Mouse (Mus musculus): Measurements from ENCODE around the gene Rabgap1l. TPM values are rescaled to one million over a fixed set of nuclear protein-coding genes. Genes with fewer than 3 reads are reported as not detected.

Rabgap1l gene
- polyA plus RNA-seq, 1 experiment from 2014 or later = 69.3 TPM

- Histone ChIP-seq H3K9ac (ENCODE audit: low read depth, low read length) (no peak overlapping the region), H3K27ac (ENCODE audit: low read depth, low read length) (no peak overlapping the region), H3K4me2 (peak overlapping the region; percentile 53; the same call in 1 of the 2 replicates), H3K27me3 (replicated peaks; ENCODE audit: control insufficient read depth, insufficient read depth, low read length) (no peaks in the 10 kb centered on the region), H3K36me3 (ENCODE audit: control insufficient read depth, insufficient read depth, low read length) (no peaks in the 10 kb centered on the region), H3K4me3 (ENCODE audit: low read depth, low read length) (no peak overlapping the region; the same call in 1 of the 2 replicates), H3K9me3 (ENCODE audit: control insufficient read depth, low read length) (no peaks in the 10 kb centered on the region), H3K4me1 (replicated peaks; ENCODE audit: control insufficient read depth, insufficient read depth, low read length) (peaks cover 48% of the 10 kb centered on the region)
- WGBS = 46% methylated on average over 1 of the region's 1 CpGs
- DNase-seq (ENCODE audit: low spot score) (no peak), ATAC-seq (replicated peaks; ENCODE audit: low FRiP score) (no peak)
Observed at GRCm38 (mm10) chr1:160305826-160306225, 487.2 kb downstream of the Rabgap1l start.

GRCm38 (mm10) chr1:160304969-160305498 is 488.0 kb downstream of the Rabgap1l start:
- Histone ChIP-seq H3K9me3 (ENCODE audit: control insufficient read depth, low read length) (no peaks in the 10 kb centered on the region), H3K27me3 (replicated peaks; ENCODE audit: control insufficient read depth, insufficient read depth, low read length) (no peaks in the 10 kb centered on the region), H3K4me2 (peak overlapping the region; percentile 40), H3K36me3 (ENCODE audit: control insufficient read depth, insufficient read depth, low read length) (no peaks in the 10 kb centered on the region), H3K9ac (ENCODE audit: low read depth, low read length) (no peak overlapping the region), H3K4me3 (ENCODE audit: low read depth, low read length) (0 out of 2 replicates have a peak overlapping the region, but pooled peaks have one; percentile 4), H3K4me1 (replicated peaks; ENCODE audit: control insufficient read depth, insufficient read depth, low read length) (peaks cover 44% of the 10 kb centered on the region), H3K27ac (ENCODE audit: low read depth, low read length) (no peak overlapping the region)
- 71% methylated on average over 6 of the region's 6 CpGs for WGBS
- ATAC-seq (replicated peaks; ENCODE audit: low FRiP score) (no peak), DNase-seq (ENCODE audit: low spot score) (no peak)

- peak; percentile 57 for ATAC-seq (replicated peaks; ENCODE audit: low FRiP score)
Observed at GRCm38 (mm10) chr1:160302268-160302667, 490.7 kb downstream of the Rabgap1l start.

DNA sequence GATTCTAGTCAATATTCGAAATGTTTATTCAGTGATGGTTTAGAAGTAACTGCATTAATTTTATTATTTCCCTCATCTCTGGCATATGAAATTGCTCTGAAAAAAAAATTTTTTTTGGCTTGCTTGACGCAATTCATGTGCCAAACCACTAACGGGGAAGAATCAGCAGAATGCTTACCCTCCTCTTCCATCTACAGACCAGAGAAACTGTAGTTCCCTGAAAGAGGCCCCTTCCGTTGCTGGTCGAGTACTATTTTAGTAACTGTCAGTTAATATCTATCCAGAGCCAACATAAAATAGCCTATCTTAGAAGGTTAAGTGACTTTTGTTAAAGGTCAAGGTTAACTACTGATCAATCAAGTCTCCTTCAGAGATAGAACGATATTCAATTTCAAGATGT is 491.9 kb downstream of the Rabgap1l start:
- no peaks in the 10 kb centered on the region for H3K36me3 ChIP-seq (ENCODE audit: control insufficient read depth, insufficient read depth, low read length)
- WGBS = 39% methylated on average over 6 of the region's 6 CpGs
- no peak overlapping the region for H3K4me3 ChIP-seq (ENCODE audit: low read depth, low read length)
- H3K9ac ChIP-seq (ENCODE audit: low read depth, low read length) = no peak overlapping the region
- no peaks in the 10 kb centered on the region for H3K9me3 ChIP-seq (ENCODE audit: control insufficient read depth, low read length)
- no peak for DNase-seq (ENCODE audit: low spot score)
- ATAC-seq (replicated peaks; ENCODE audit: low FRiP score) = no peak
- no peaks in the 10 kb centered on the region for H3K27me3 ChIP-seq (replicated peaks; ENCODE audit: control insufficient read depth, insufficient read depth, low read length)
- H3K4me1 ChIP-seq (replicated peaks; ENCODE audit: control insufficient read depth, insufficient read depth, low read length) = peaks cover 31% of the 10 kb centered on the region
- peak overlapping the region; percentile 11; the same call in 1 of the 2 replicates for H3K4me2 ChIP-seq
- H3K27ac ChIP-seq (ENCODE audit: low read depth, low read length) = no peak overlapping the region

More at GRCm38 (mm10) chr1:160302268-160302667, 490.7 kb downstream of the Rabgap1l start:
- no peak for DNase-seq (ENCODE audit: low spot score)
- Histone ChIP-seq H3K9me3 (ENCODE audit: control insufficient read depth, low read length) (no peaks in the 10 kb centered on the region), H3K4me1 (replicated peaks; ENCODE audit: control insufficient read depth, insufficient read depth, low read length) (peaks cover 37% of the 10 kb centered on the region), H3K27ac (ENCODE audit: low read depth, low read length) (peak overlapping the region; percentile 55), H3K36me3 (ENCODE audit: control insufficient read depth, insufficient read depth, low read length) (no peaks in the 10 kb centered on the region), H3K4me3 (ENCODE audit: low read depth, low read length) (no peak overlapping the region), H3K4me2 (peak overlapping the region; percentile 24; the same call in 1 of the 2 replicates), H3K27me3 (replicated peaks; ENCODE audit: control insufficient read depth, insufficient read depth, low read length) (no peaks in the 10 kb centered on the region), H3K9ac (ENCODE audit: low read depth, low read length) (no peak overlapping the region)
- 23% methylated on average over 1 of the region's 1 CpGs for WGBS

- DNase-seq (ENCODE audit: low spot score) (no peak), ATAC-seq (replicated peaks; ENCODE audit: low FRiP score) (no peak)
- H3K36me3 ChIP-seq (ENCODE audit: control insufficient read depth, insufficient read depth, low read length) = no peaks in the 10 kb centered on the region
- no peak overlapping the region for H3K9ac ChIP-seq (ENCODE audit: low read depth, low read length)
- H3K4me2 ChIP-seq = no peak overlapping the region
- no peak overlapping the region for H3K27ac ChIP-seq (ENCODE audit: low read depth, low read length)
- H3K4me1 ChIP-seq (replicated peaks; ENCODE audit: control insufficient read depth, insufficient read depth, low read length) = peaks cover 31% of the 10 kb centered on the region
- H3K4me3 ChIP-seq (ENCODE audit: low read depth, low read length) = no peak overlapping the region
- H3K9me3 ChIP-seq (ENCODE audit: control insufficient read depth, low read length) = no peaks in the 10 kb centered on the region
- WGBS = 58% methylated on average over 2 of the region's 2 CpGs
- H3K27me3 ChIP-seq (replicated peaks; ENCODE audit: control insufficient read depth, insufficient read depth, low read length) = no peaks in the 10 kb centered on the region
Observed at GRCm38 (mm10) chr1:160300704-160301103, 492.3 kb downstream of the Rabgap1l start.

GRCm38 (mm10) chr1:160299979-160300378 is 493.0 kb downstream of the Rabgap1l start:
- no peak overlapping the region for H3K27ac ChIP-seq (ENCODE audit: low read depth, low read length)
- H3K4me2 ChIP-seq = no peak overlapping the region

GRCm38 (mm10) chr1:160298893-160299292 is 494.1 kb downstream of the Rabgap1l start:
- DNase-seq (ENCODE audit: low spot score) (no peak), ATAC-seq (replicated peaks; ENCODE audit: low FRiP score) (0 out of 2 replicates have a peak, but pooled peaks have one; percentile 41)
- Histone ChIP-seq H3K27me3 (replicated peaks; ENCODE audit: control insufficient read depth, insufficient read depth, low read length) (no peaks in the 10 kb centered on the region), H3K9me3 (ENCODE audit: control insufficient read depth, low read length) (no peaks in the 10 kb centered on the region), H3K9ac (ENCODE audit: low read depth, low read length) (no peak overlapping the region), H3K4me1 (replicated peaks; ENCODE audit: control insufficient read depth, insufficient read depth, low read length) (peaks cover 26% of the 10 kb centered on the region), H3K4me3 (ENCODE audit: low read depth, low read length) (no peak overlapping the region), H3K27ac (ENCODE audit: low read depth, low read length) (no peak overlapping the region), H3K36me3 (ENCODE audit: control insufficient read depth, insufficient read depth, low read length) (no peaks in the 10 kb centered on the region), H3K4me2 (no peak overlapping the region)
- 47% methylated on average over 1 of the region's 1 CpGs for WGBS

More at GRCm38 (mm10) chr1:160299979-160300378, 493.0 kb downstream of the Rabgap1l start:
- WGBS = 67% methylated on average over 4 of the region's 4 CpGs
- Histone ChIP-seq H3K9ac (ENCODE audit: low read depth, low read length) (no peak overlapping the region), H3K9me3 (ENCODE audit: control insufficient read depth, low read length) (no peaks in the 10 kb centered on the region), H3K4me3 (ENCODE audit: low read depth, low read length) (no peak overlapping the region), H3K27me3 (replicated peaks; ENCODE audit: control insufficient read depth, insufficient read depth, low read length) (no peaks in the 10 kb centered on the region), H3K4me1 (replicated peaks; ENCODE audit: control insufficient read depth, insufficient read depth, low read length) (peaks cover 32% of the 10 kb centered on the region), H3K36me3 (ENCODE audit: control insufficient read depth, insufficient read depth, low read length) (no peaks in the 10 kb centered on the region)
- DNase-seq (ENCODE audit: low spot score) (no peak), ATAC-seq (replicated peaks; ENCODE audit: low FRiP score) (no peak)

DNA sequence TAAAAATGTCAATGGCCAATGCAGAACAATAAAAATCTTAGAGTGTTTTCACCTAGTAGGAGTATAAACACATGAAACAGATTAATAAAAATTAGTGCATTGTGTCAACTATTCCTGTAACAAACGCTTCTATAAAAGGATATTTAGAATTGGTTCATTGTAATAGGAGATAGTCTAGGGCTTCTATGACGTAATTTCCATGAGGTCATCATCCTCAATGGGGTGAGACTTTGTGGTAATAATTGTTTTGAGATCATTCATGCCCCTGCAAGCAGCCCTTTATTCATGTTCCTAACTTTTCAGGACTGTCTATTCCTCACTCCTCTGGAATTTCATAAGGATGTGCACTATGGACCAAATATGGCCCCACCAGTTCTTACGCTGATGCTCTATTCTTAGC is 495.3 kb downstream of the Rabgap1l start:
- peaks cover 21% of the 10 kb centered on the region for H3K4me1 ChIP-seq (replicated peaks; ENCODE audit: control insufficient read depth, insufficient read depth, low read length)
- H3K36me3 ChIP-seq (ENCODE audit: control insufficient read depth, insufficient read depth, low read length) = no peaks in the 10 kb centered on the region
- H3K27ac ChIP-seq (ENCODE audit: low read depth, low read length) = no peak overlapping the region
- ATAC-seq (replicated peaks; ENCODE audit: low FRiP score) (no peak), DNase-seq (ENCODE audit: low spot score) (no peak)
- no peaks in the 10 kb centered on the region for H3K27me3 ChIP-seq (replicated peaks; ENCODE audit: control insufficient read depth, insufficient read depth, low read length)
- H3K9me3 ChIP-seq (ENCODE audit: control insufficient read depth, low read length) = no peaks in the 10 kb centered on the region
- H3K4me2 ChIP-seq = no peak overlapping the region
- WGBS = 88% methylated on average over 3 of the region's 3 CpGs
- H3K4me3 ChIP-seq (ENCODE audit: low read depth, low read length) = no peak overlapping the region
- H3K9ac ChIP-seq (ENCODE audit: low read depth, low read length) = no peak overlapping the region

DNA sequence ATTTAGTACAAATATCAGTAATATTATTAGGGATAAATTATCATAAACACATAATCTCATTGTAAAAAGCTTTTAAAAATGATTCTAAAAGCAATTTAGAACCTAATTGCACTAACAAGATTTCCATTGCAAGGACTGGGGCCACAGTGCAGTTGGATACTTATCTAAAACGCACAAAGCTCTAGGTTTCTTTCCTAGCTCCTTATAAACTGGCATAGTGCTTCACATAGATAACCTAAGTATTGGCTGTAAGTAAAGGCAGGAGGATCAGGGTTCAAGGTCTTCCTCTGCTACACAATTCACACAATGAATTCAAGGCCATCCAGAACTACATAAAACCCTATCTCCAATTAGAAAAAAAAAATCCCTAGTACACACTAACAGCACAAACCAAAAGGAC is 497.7 kb downstream of the Rabgap1l start:
- Histone ChIP-seq H3K4me1 (replicated peaks; ENCODE audit: control insufficient read depth, insufficient read depth, low read length) (peaks cover 11% of the 10 kb centered on the region), H3K36me3 (ENCODE audit: control insufficient read depth, insufficient read depth, low read length) (no peaks in the 10 kb centered on the region), H3K27ac (ENCODE audit: low read depth, low read length) (peak overlapping the region; percentile 30; the same call in 1 of the 2 replicates), H3K4me3 (ENCODE audit: low read depth, low read length) (no peak overlapping the region), H3K9me3 (ENCODE audit: control insufficient read depth, low read length) (no peaks in the 10 kb centered on the region), H3K9ac (ENCODE audit: low read depth, low read length) (no peak overlapping the region), H3K27me3 (replicated peaks; ENCODE audit: control insufficient read depth, insufficient read depth, low read length) (no peaks in the 10 kb centered on the region), H3K4me2 (no peak overlapping the region)
- DNase-seq (ENCODE audit: low spot score) (no peak), ATAC-seq (replicated peaks; ENCODE audit: low FRiP score) (peak; percentile 69)
- WGBS = 53% methylated on average over 1 of the region's 1 CpGs

Data from liver, embryonic 11.5 days (tissue).